9 mouse cellular contexts compared by ENCODE assay signal in genomic region chr13:99859082-99859481, GRCm38 (mm10). TPM values are rescaled to one million over a fixed set of nuclear protein-coding genes. Genes with fewer than 3 reads are reported as not detected.
DNase-seq lines count a peak whose midpoint lies in the region; ATAC-seq and TF ChIP-seq lines count a peak whose summit lies in the region.
"Had no signal": no experiment of that assay in that cellular context is flagged by ENCODE, and none has a peak within 500 bp of the region (broad histone marks: within the 10 kb centered on the region; RNA-seq: fewer than 3 reads in every experiment).

No protein-coding gene starts in this region.

- H3K4me3 ChIP-seq in cerebellum, adult 2 months (replicated peaks; ENCODE audit: insufficient read depth, low read depth, low read length): no peak overlapping the region
- H3K4me3 ChIP-seq in left cerebral cortex, adult 2 months: no peak overlapping the region
- H3K4me3 ChIP-seq: stomach, embryonic 15.5 days had no signal

- no peaks in the 10 kb centered on the region for H3K4me1 ChIP-seq in cerebellum, adult 2 months (ENCODE audit: control insufficient read depth, insufficient read depth, low read length)
- H3K4me1 ChIP-seq: stomach, embryonic 15.5 days had no signal

- peak; percentile 75 for ATAC-seq in monocyte, adult 5-6 weeks (replicated peaks; ENCODE audit: insufficient number of reproducible peaks, low FRiP score, low TSS enrichment, poor library complexity, severe bottlenecking)

- 6% methylated on average over 1 of the region's 1 CpGs for WGBS in cerebellum, adult 2 months

- TF ChIP-seq POLR2A in cerebellum, adult 2 months (IDR thresholded peaks at IDR 0.05; ENCODE audit: borderline replicate concordance, insufficient read depth, low read length): no peak

- intact Hi-C loops in left cerebral cortex, adult 2 months (cut with DNase I): loop anchor here (1.0 to 5.0 kb wide), 3 partner anchors 96 to 138 kb away; no protein-coding TSS in a partner anchor

- peak; percentile 9 to 47 for DNase-seq in cerebellum, adult 2 months
- no peak for DNase-seq in cerebellum, adult 9-11 months
- peak; percentile 14 for DNase-seq in ovary, postnatal 36 days (ENCODE audit: low spot score)
- DNase-seq in ovary, adult 18-20 months (ENCODE audit: low spot score): no peak
- peak; percentile 61 for DNase-seq in embryo, embryonic 11.5 days (ENCODE audit: low read depth, low spot score)
- peak; percentile 50 to 66 for DNase-seq in left cerebral cortex, adult 2 months (ENCODE audit: extremely low spot score in 1 of 2, low spot score in 2 of 2)
- DNase-seq in thymus, postnatal 14 days: peak; percentile 37

- H3K27me3 ChIP-seq in cerebellum, adult 2 months (ENCODE audit: control insufficient read depth, insufficient read depth, low read length): no peaks in the 10 kb centered on the region
- H3K27me3 ChIP-seq: stomach, embryonic 15.5 days had no signal

- H3K27ac ChIP-seq in cerebellum, adult 2 months (ENCODE audit: insufficient read depth, low read length): no peak overlapping the region
- H3K27ac ChIP-seq in left cerebral cortex, adult 2 months: no peak overlapping the region
- H3K27ac ChIP-seq: stomach, embryonic 15.5 days had no signal

- TF ChIP-seq CTCF in cerebellum, adult 2 months (IDR thresholded peaks at IDR 0.05; ENCODE audit: borderline replicate concordance, insufficient read depth, low read depth, low read length): peak; percentile 75
- TF ChIP-seq CTCF in left cerebral cortex, adult 2 months (IDR thresholded peaks at IDR 0.05): peak; percentile 60

RNA-seq across cellular contexts. Expression of gene Cartpt, which starts 41.8 kb away (rescaled TPM):
- 5.3 and 6.0 TPM in 2 replicates for polyA plus RNA-seq in cerebellum, adult 2 months (2012; rRNA removed)
- 10 to 100 TPM; 24.2 to 27.1 TPM for total RNA-seq in left cerebral cortex, adult 2 months (2021)
- total RNA-seq in monocyte, adult 5-6 weeks (2017): not detected in 3 replicates

Comparison
In these comparisons a context has a peak if more than half of its experiments do, and no peak if none do; other contexts are left out.
1. DNase-seq: peak in cerebellum, adult 2 months (2 of 2), ovary, postnatal 36 days (single experiment), embryo, embryonic 11.5 days (single experiment), left cerebral cortex, adult 2 months (2 of 2) and thymus, postnatal 14 days (single experiment); none in cerebellum, adult 9-11 months (single experiment) and ovary, adult 18-20 months (single experiment).
2. RNA of gene Cartpt, which starts 41.8 kb away (total RNA-seq): 24.2 to 27.1 TPM in left cerebral cortex, adult 2 months; not detected in monocyte, adult 5-6 weeks; every median in the first group is over 10 times any median in the second.